Mouse (Mus musculus) hindbrain, postnatal 0 days (tissue): Measurements from ENCODE around the gene Hbb-bh1. TPM values are rescaled to one million over a fixed set of nuclear protein-coding genes. Genes with fewer than 3 reads are reported as not detected.

Source experiments
- ATAC-seq: fragments of 200-750 bp; cut with Nextera tagmentation; 2 replicates; pipeline ENCODE4 v1.8.0; 2017; ENCODE audit warnings: mild to moderate bottlenecking, moderate TSS enrichment, moderate library complexity
- DNase-seq: peaks from one replicate; pipeline ENCODE4 v3.0.0-alpha.2; 2015; ENCODE audit warnings: low spot score
- H3K27ac ChIP-seq: fragments of 300-500 bp; sonication (generic); 2 replicates; pipeline ENCODE4 v1.5.1; 2014; ENCODE audit warnings: mild to moderate bottlenecking
- H3K27me3 ChIP-seq: fragments of 300-500 bp; sonication (generic); 2 replicates; pipeline ENCODE4 v1.6.1; 2014; ENCODE audit warnings: low read length, mixed read lengths; ENCODE audit not compliant: insufficient read depth
- H3K36me3 ChIP-seq: fragments of 300-500 bp; sonication (generic); 2 replicates; pipeline ENCODE4 v1.6.1; 2014; ENCODE audit warnings: low read length, mixed read lengths; ENCODE audit not compliant: insufficient read depth
- H3K4me1 ChIP-seq: fragments of 300-500 bp; sonication (generic); 2 replicates; pipeline ENCODE4 v1.6.1; 2014; ENCODE audit warnings: antibody characterized with exemption, low read length, mixed read lengths; ENCODE audit not compliant: insufficient read depth
- H3K4me2 ChIP-seq: fragments of 300-500 bp; sonication (generic); 2 replicates; pipeline ENCODE4 v1.6.1; 2014; ENCODE audit warnings: low read depth, mild to moderate bottlenecking, low read length, moderate library complexity, mixed read lengths
- H3K4me3 ChIP-seq: fragments of 300-500 bp; sonication (generic); 2 replicates; pipeline ENCODE4 v1.5.1; 2014; ENCODE audit warnings: low read length
- H3K9ac ChIP-seq: fragments of 300-500 bp; sonication (generic); replicated peaks from 2 replicates; pipeline ENCODE4 v1.6.1; 2014; ENCODE audit warnings: mild to moderate bottlenecking, low read length, moderate library complexity, mixed read lengths
- H3K9me3 ChIP-seq: fragments of 300-500 bp; sonication (generic); 2 replicates; pipeline ENCODE4 v1.6.1; 2016; ENCODE audit warnings: low read length, mixed read lengths
- CTCF ChIP-seq: IDR thresholded peaks from 2 replicates; pipeline ENCODE4 v1.5.1; 2016; ENCODE audit warnings: antibody characterized with exemption, control low read depth, low read depth
- WGBS: fragments of 180-500 bp; shearing (Covaris S2); extraction: QIAGEN DNeasy Blood & Tissue Kit; methylation state at CpG from one replicate; pipeline ENCODE4 v1.1.7; 2014; 5-methylcytosine and 5-hydroxymethylcytosine counted together
- polyA plus RNA-seq: library from polyadenylated mRNA; unstranded; fragments of >200 nt; fragmentation: Nextera tagmentation; extraction: Ambion mirVana; gene quantifications from 2 replicates; pipeline ENCODE4 v1.2.1, GENCODE M21; 2015
- total RNA-seq: library from RNA; depleted of rRNA; stranded (reverse); fragments of >200 nt; gene quantifications from 2 replicates; pipeline ENCODE4 v1.2.3, GENCODE M21; 2014

Hbb-bh1 gene
- total and polyA plus RNA-seq, 2 experiments from 2014 or later: not detected

DNA sequence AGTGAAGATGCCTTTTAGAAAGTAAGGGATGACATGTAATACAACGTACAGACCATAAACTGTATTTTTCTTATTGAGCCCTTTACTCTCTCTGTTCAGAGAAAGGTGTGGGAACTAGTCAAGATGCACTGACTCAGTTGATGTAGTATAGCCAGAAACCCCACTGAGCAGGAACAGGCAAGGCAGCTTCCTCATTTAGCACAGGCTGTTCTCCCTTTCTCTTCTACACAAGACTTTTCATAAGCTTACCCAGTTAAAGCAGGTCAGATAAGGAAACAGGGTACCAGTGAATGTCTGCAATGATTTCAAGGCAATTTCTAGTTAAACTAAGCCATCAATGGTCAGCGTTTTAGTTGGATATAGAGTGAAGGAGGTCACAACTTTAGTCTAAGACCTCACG lies 18.6 kb upstream of the Hbb-bh1 start:
- Histone ChIP-seq H3K27me3 (no peaks in the 10 kb centered on the region), H3K4me2 (no peak overlapping the region), H3K4me3 (no peak overlapping the region), H3K9ac (no peak overlapping the region), H3K4me1 (no peaks in the 10 kb centered on the region), H3K9me3 (no peaks in the 10 kb centered on the region), H3K36me3 (no peaks in the 10 kb centered on the region), H3K27ac (no peak overlapping the region)
- no peak for TF ChIP-seq CTCF
- DNase-seq (no peak), ATAC-seq (no peak)
- 81% methylated on average over 3 of the region's 3 CpGs for WGBS

DNA sequence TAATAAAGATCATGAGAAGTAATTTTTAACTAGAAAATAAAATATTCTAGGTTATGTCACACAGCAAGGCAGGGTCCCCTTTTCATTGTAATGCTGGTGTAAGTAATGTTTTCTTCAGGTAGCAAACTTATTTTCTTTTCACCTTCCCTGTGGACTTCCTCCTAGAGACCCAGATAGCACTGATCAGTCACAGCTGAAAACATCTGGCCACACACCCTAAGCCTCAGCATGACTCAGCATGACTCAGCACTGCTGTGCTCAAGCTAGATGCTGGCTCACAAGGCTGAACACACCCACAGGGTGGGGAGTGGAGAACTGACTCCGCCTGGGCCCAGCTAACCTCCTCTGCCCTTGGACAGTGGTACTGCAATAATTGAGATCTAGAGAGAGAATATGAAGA lies 17.9 kb upstream of the Hbb-bh1 start:
- DNase-seq (no peak), ATAC-seq (no peak)
- H3K9me3 ChIP-seq: no peaks in the 10 kb centered on the region
- H3K4me2 ChIP-seq: no peak overlapping the region
- no peak overlapping the region for H3K9ac ChIP-seq
- WGBS: 64% methylated on average over 1 of the region's 1 CpGs
- H3K27me3 ChIP-seq: no peaks in the 10 kb centered on the region
- H3K36me3 ChIP-seq: no peaks in the 10 kb centered on the region
- no peak overlapping the region for H3K27ac ChIP-seq
- H3K4me3 ChIP-seq: no peak overlapping the region
- H3K4me1 ChIP-seq: no peaks in the 10 kb centered on the region
- TF ChIP-seq CTCF: no peak

DNA sequence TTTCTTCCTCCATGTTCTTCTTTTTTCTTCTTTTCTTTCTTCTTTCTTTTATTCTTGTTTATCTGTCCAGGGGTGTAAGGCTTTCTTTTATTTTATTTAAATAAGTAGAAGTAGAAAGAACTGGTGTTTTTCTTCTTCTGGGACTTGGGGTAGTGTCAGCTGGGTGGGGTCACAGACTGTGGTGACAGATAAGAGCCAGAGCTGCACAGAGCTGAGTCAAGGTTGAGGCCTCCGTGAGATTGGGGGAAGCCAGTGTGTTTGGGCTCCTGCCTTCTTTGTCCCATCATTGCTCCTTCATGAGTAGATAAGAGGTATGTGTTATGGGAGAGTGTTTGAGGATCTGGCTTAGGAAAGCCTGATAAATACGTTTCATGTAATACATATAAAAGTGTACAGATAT lies 16.1 kb upstream of the Hbb-bh1 start:
- WGBS: 71% methylated on average over 2 of the region's 2 CpGs
- H3K27ac ChIP-seq: no peak overlapping the region

DNA sequence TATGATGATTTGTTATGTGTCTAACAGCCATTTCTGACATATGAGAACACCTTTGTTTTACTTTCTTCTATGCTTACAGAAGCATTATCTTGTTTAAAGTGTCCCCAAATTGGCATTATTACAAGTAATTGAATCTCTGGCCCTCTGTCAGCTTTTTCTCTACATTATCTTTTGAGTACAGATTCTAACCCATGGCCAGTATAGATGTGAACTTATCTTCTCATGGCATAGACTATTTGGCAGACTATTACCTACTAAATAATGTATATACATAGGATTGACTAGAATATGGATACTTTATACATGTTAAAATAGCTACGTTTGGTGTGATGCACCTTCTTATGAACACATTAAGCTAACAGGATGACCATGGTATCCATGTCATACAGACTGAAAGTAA lies 11.7 kb upstream of the Hbb-bh1 start:
- no peak for TF ChIP-seq CTCF
- no peak for DNase-seq
- no peaks in the 10 kb centered on the region for H3K36me3 ChIP-seq
- 70% methylated on average over 1 of the region's 1 CpGs for WGBS
- H3K4me3 ChIP-seq: no peak overlapping the region
- ATAC-seq: no peak
- H3K9ac ChIP-seq: no peak overlapping the region
- H3K27ac ChIP-seq: no peak overlapping the region
- H3K27me3 ChIP-seq: no peaks in the 10 kb centered on the region
- no peak overlapping the region for H3K4me2 ChIP-seq
- H3K4me1 ChIP-seq: no peaks in the 10 kb centered on the region
- H3K9me3 ChIP-seq: no peaks in the 10 kb centered on the region

More for the DNA sequence above, 16.1 kb upstream of the Hbb-bh1 start:
- H3K36me3 ChIP-seq: no peaks in the 10 kb centered on the region
- ATAC-seq (no peak), DNase-seq (no peak)
- no peaks in the 10 kb centered on the region for H3K4me1 ChIP-seq
- H3K27me3 ChIP-seq: no peaks in the 10 kb centered on the region
- TF ChIP-seq CTCF: no peak
- no peaks in the 10 kb centered on the region for H3K9me3 ChIP-seq
- H3K4me2 ChIP-seq: no peak overlapping the region
- H3K4me3 ChIP-seq: no peak overlapping the region
- no peak overlapping the region for H3K9ac ChIP-seq

DNA sequence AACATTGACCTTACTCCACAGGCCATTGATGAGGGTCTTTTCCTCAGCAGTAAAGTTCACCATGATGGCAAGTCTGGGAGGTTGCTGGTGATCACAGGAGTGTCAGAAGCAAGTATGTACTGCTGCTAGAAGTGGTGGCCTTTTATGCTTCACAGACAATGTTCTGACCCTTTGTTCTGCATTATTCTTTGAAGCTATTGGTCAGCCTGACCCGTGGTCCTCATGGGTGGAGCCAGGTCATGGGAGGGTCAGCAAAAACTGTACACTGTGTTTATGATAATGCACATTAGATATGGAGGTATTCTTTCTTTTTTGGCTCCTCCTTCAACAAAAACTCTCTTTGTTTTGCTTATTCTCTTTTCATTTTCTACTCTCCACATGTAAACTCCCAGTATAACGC lies 10.1 kb upstream of the Hbb-bh1 start, which contains the start of gene Hbb-y:
Gene Hbb-y, minus strand, starts transcription at position 127 of the 400 bp plus-strand sequence.
- 61% methylated on average over 2 of the region's 2 CpGs for WGBS
- Histone ChIP-seq H3K36me3 (no peaks in the 10 kb centered on the region), H3K4me3 (no peak within 1 kb of the TSS), H3K9me3 (no peaks in the 10 kb centered on the region), H3K9ac (no peak within 1 kb of the TSS), H3K4me1 (no peaks in the 10 kb centered on the region), H3K27me3 (no peaks in the 10 kb centered on the region), H3K4me2 (no peak within 1 kb of the TSS), H3K27ac (no peak within 1 kb of the TSS)
- no peak for TF ChIP-seq CTCF
- no peak for ATAC-seq
- DNase-seq: no peak

DNA sequence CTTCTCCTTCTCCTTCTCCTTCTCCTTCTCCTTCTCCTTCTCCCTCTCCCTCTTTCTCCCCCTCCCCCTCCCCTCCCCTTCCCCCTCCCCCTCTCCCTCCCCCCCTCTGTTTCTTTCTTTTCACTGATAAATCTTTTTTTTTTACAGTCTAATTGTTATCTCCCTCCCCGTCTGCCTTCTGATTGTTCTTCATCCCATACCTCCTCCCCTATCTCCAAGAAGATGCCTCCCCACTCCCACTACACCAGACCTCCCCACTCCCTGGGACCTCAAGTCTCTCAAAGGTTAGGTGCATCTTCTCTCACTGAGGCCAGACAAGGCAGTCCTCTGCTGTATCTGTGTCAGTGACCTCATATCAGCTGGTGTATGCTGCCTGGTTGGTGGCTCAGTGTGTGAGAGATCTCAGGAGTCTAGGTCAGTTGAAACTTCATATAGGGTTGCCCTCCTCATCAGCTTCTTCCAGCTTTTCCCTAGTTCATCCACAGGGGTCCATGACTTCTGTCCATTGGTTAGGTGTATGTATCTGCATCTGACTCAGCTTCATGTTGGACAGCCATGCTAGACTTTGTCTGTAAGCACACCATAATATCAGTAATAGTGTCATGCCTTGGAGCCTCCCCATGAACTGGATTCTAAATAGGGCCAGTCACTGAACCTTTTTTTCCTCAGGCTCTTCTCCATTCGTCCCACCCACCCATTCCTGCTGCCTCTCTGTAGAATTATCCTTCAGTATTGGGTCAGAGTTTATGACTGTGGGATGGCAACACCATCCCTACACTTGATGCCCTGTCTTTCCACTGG lies 1.8 kb upstream of the Hbb-bh1 start:
- Histone ChIP-seq H3K27me3 (no peaks in the 10 kb centered on the region), H3K4me1 (no peaks in the 10 kb centered on the region), H3K27ac (no peak overlapping the region), H3K9me3 (no peaks in the 10 kb centered on the region), H3K36me3 (no peaks in the 10 kb centered on the region), H3K9ac (no peak overlapping the region), H3K4me2 (no peak overlapping the region), H3K4me3 (no peak overlapping the region)
- no peak for ATAC-seq
- 69% methylated on average over 2 of the region's 2 CpGs for WGBS
- DNase-seq: no peak
- no peak for TF ChIP-seq CTCF

DNA sequence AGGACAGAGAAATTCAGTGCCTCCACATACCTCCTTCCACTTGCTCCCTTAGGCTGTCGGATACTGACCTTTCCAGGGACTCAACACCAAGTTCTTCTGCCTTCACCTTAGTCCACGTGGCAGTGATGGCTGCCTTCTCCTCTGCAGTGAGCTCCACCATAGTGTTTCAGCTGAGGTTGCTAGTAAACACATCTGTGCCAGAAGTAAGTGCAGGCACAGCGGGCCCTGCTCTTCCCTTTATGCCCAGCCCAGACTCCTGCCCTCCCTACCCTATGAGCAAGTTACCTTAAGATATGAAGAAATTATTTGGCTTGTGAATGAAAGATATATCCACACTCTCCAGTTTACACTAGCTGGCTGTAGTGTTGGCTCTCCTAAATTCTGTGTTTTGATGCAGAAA lies 2.7 kb downstream of the Hbb-bh1 start, which contains the start of gene Hbb-bh2:
Gene Hbb-bh2, minus strand, starts transcription at position 253 of the 400 bp plus-strand sequence.
- Histone ChIP-seq H3K36me3 (no peaks in the 10 kb centered on the region), H3K4me1 (no peaks in the 10 kb centered on the region), H3K9ac (no peak within 1 kb of the TSS), H3K27ac (no peak within 1 kb of the TSS), H3K4me3 (no peak within 1 kb of the TSS), H3K4me2 (no peak within 1 kb of the TSS), H3K27me3 (no peaks in the 10 kb centered on the region), H3K9me3 (no peaks in the 10 kb centered on the region)
- no peak for DNase-seq
- WGBS: 70% methylated on average over 3 of the region's 3 CpGs
- no peak for TF ChIP-seq CTCF
- no peak for ATAC-seq
